Mouse (Mus musculus): ENCODE data around the gene Gm36864.

DNA sequence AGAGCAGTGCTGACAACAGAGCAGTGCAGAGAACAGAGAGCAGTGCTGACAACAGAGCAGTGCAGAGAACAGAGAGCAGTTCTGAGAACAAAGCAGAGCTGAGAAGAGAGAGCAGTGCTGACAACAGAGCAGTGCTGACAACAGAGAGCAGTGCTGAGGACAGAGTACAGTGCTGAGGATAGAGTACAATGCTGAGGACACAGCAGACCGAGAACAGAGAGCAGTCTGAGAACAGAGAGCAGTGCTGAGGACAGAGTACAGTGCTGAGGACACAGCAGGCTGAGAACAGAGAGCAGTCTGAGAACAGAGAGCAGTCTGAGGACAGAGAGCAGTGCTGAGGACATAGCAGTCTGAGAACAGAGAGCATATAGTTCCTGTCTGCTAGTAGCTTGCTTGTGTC is 4.7 kb downstream of the Gm36864 start:
- no peak for TF ChIP-seq RAD21 (IDR thresholded peaks at IDR 0.05; ENCODE audit: low read depth, low read length)
- no peak for TF ChIP-seq CTCF (conservative IDR thresholded peaks at IDR 0.05 in 1 of 2, IDR thresholded peaks at IDR 0.05 in 1 of 2; ENCODE audit: low read depth in 2 of 2, low read length in 2 of 2)
- TF ChIP-seq POLR2A (IDR thresholded peaks at IDR 0.05; ENCODE audit: low read depth, low read length), result no peak
- TF ChIP-seq ETS1 (conservative IDR thresholded peaks at IDR 0.05; ENCODE audit: low read depth, low read length), result no peak
- TF ChIP-seq USF1 (IDR thresholded peaks at IDR 0.05; ENCODE audit: low read depth, low read length), result no peak
- TF ChIP-seq MAFK (IDR thresholded peaks at IDR 0.05; ENCODE audit: insufficient replicate concordance, low read length), result no peak
